30 mouse cellular contexts compared by ENCODE assay signal in the genomic region with DNA sequence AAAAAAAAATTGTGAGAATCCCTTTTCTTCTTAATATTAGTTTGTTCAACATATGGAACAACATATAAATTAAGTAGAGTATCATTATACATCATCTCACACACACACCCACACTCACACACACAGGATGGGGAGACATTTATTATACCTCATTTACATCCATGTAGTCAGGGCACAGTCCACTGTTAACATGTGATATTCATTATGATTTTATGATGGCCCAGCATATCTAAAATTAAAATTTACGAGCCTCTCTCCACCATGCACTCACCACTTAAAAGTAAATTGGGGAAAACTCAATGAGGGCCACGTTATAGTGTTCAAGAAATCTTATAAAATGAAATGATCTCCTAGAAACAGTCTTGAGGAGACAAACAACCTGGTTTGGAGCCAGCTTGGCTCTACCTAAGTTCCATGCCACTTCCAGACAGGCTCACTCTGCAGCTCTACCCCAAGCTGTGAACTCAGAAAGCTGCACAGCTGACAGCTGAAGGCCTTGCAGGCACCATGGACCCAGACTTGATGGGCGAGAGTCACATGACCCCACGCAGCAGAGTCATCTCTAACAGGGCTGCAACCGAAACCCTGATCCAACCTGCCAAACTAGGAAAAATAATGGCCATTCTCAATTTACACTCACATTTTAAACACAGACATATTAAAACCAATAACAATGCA. TPM values are rescaled to one million over a fixed set of nuclear protein-coding genes. Genes with fewer than 3 reads are reported as not detected.
A peak's percentile ranks its signal among the peaks of the same experiment; 100 is the strongest.
DNase-seq lines count a peak whose midpoint lies in the region; ATAC-seq and TF ChIP-seq lines count a peak whose summit lies in the region.
"Had no signal": no experiment of that assay in that cellular context is flagged by ENCODE, and none has a peak within 500 bp of the region (broad histone marks: within the 10 kb centered on the region; RNA-seq: fewer than 3 reads in every experiment).

No protein-coding gene starts in this region.

- TF ChIP-seq POLR2A in myocyte (IDR thresholded peaks at IDR 0.05; ENCODE audit: insufficient read length, low read depth): no peak

- no peak overlapping the region for H3K4me2 ChIP-seq in midbrain, embryonic 11.5 days
- H3K4me2 ChIP-seq in midbrain, embryonic 15.5 days: no peak overlapping the region
- no peak overlapping the region for H3K4me2 ChIP-seq in embryonic facial prominence, embryonic 13.5 days
- no peak overlapping the region; the same call in 1 of the 2 replicates for H3K4me2 ChIP-seq in limb, embryonic 11.5 days (ENCODE audit: low read depth, severe bottlenecking)
- no peak overlapping the region for H3K4me2 ChIP-seq in myocyte (ENCODE audit: low read depth)
- H3K4me2 ChIP-seq: forebrain, embryonic 12.5 days; hindbrain, embryonic 15.5 days had no signal

- 91% methylated on average over 5 of the region's 5 CpGs for WGBS in midbrain, embryonic 11.5 days
- 89% methylated on average over 5 of the region's 5 CpGs for WGBS in midbrain, embryonic 15.5 days
- WGBS in embryonic facial prominence, embryonic 13.5 days: 61% methylated on average over 5 of the region's 5 CpGs
- WGBS in limb, embryonic 11.5 days: 35% methylated on average over 5 of the region's 5 CpGs

- no peak overlapping the region for H3K27ac ChIP-seq in midbrain, embryonic 11.5 days (ENCODE audit: low read depth, low read length)
- no peak overlapping the region for H3K27ac ChIP-seq in midbrain, embryonic 15.5 days
- peak overlapping the region; percentile 55 for H3K27ac ChIP-seq in embryonic facial prominence, embryonic 13.5 days
- H3K27ac ChIP-seq in limb, embryonic 11.5 days (replicated peaks; ENCODE audit: low read depth, low read length): peak overlapping the region; percentile 65; the same call in 1 of the 2 replicates
- H3K27ac ChIP-seq: forebrain, embryonic 12.5 days; hindbrain, embryonic 10.5 days; hindbrain, embryonic 15.5 days; liver, embryonic 14.5 days; macrophage had no signal

- H3K9me3 ChIP-seq in midbrain, embryonic 11.5 days (ENCODE audit: control insufficient read depth, low read length): no peaks in the 10 kb centered on the region
- H3K9me3 ChIP-seq in midbrain, embryonic 15.5 days: no peaks in the 10 kb centered on the region
- no peaks in the 10 kb centered on the region for H3K9me3 ChIP-seq in embryonic facial prominence, embryonic 13.5 days
- no peaks in the 10 kb centered on the region; the same call in 1 of the 2 replicates for H3K9me3 ChIP-seq in limb, embryonic 11.5 days (ENCODE audit: control insufficient read depth, low read length)
- H3K9me3 ChIP-seq: forebrain, embryonic 12.5 days; heart, embryonic 12.5 days; hindbrain, embryonic 15.5 days had no signal

- no peak overlapping the region for H3ac ChIP-seq in myocyte (ENCODE audit: control insufficient read depth, insufficient read length)

- DNase-seq in midbrain, embryonic 11.5 days (ENCODE audit: low spot score, missing footprints): peak; percentile 19
- DNase-seq in limb, embryonic 11.5 days (ENCODE audit: low spot score): peak; percentile 44
- no peak for DNase-seq in right cerebral cortex, adult 2 months (ENCODE audit: low spot score in 2 of 2)
- DNase-seq in thymus, postnatal 36 days: no peak
- DNase-seq: adrenal gland, adult 2 months; B cell, adult 2 months; cerebellum, adult 8-10 months; cerebellum, postnatal 25 days; forebrain, postnatal 0 days; gastrocnemius, postnatal 10 days; heart, postnatal 10 days; kidney, adult 18-20 months; kidney, postnatal 36 days; layer of hippocampus, postnatal 36 days; liver; lung, adult 2 months; lung, postnatal 10 days; midbrain, embryonic 14.5 days; thymus, postnatal 25 days had no signal

- no peak overlapping the region for H3K9ac ChIP-seq in midbrain, embryonic 11.5 days (ENCODE audit: low read length)
- no peak overlapping the region for H3K9ac ChIP-seq in midbrain, embryonic 15.5 days
- no peak overlapping the region for H3K9ac ChIP-seq in embryonic facial prominence, embryonic 13.5 days
- no peak overlapping the region for H3K9ac ChIP-seq in limb, embryonic 11.5 days (ENCODE audit: low read length)
- H3K9ac ChIP-seq: forebrain, embryonic 12.5 days; forebrain, postnatal 0 days; heart, embryonic 12.5 days; hindbrain, embryonic 15.5 days; liver, embryonic 14.5 days had no signal

- H3K79me2 ChIP-seq in myocyte (ENCODE audit: control insufficient read depth, insufficient read depth): peaks cover 8% of the 10 kb centered on the region

- H3K4me1 ChIP-seq in midbrain, embryonic 11.5 days (ENCODE audit: control insufficient read depth, insufficient read depth, low read length): no peaks in the 10 kb centered on the region; the same call in 1 of the 2 replicates
- H3K4me1 ChIP-seq in midbrain, embryonic 15.5 days: peaks cover 2% of the 10 kb centered on the region; the same call in 1 of the 2 replicates
- peaks cover 27% of the 10 kb centered on the region for H3K4me1 ChIP-seq in embryonic facial prominence, embryonic 13.5 days
- peaks cover 27% of the 10 kb centered on the region for H3K4me1 ChIP-seq in limb, embryonic 11.5 days (ENCODE audit: control insufficient read depth, insufficient read depth, low read length)

- ATAC-seq in midbrain, embryonic 11.5 days (ENCODE audit: low FRiP score): no peak
- ATAC-seq in midbrain, embryonic 15.5 days (replicated peaks): no peak
- ATAC-seq in embryonic facial prominence, embryonic 13.5 days (ENCODE audit: insufficient number of reproducible peaks, insufficient read depth, low FRiP score, low TSS enrichment, low read depth): peak; percentile 79; the same call in 1 of the 2 replicates
- peak; percentile 53; the same call in 1 of the 2 replicates for ATAC-seq in limb, embryonic 11.5 days (ENCODE audit: insufficient number of reproducible peaks, low FRiP score, low TSS enrichment, low read depth)
- ATAC-seq: activated CD4-positive, CD25-positive, alpha-beta regulatory T cell, adult 4 months; forebrain, postnatal 0 days; inflammation-experienced regulatory T-cells, adult 6 months had no signal

- H3K4me3 ChIP-seq in midbrain, embryonic 11.5 days (ENCODE audit: low read depth, low read length): no peak overlapping the region
- H3K4me3 ChIP-seq in midbrain, embryonic 15.5 days: no peak overlapping the region
- H3K4me3 ChIP-seq in embryonic facial prominence, embryonic 13.5 days: no peak overlapping the region
- H3K4me3 ChIP-seq in limb, embryonic 11.5 days (ENCODE audit: low read depth, low read length): no peak overlapping the region
- no peak overlapping the region for H3K4me3 ChIP-seq in myocyte
- H3K4me3 ChIP-seq: forebrain, embryonic 12.5 days; heart, embryonic 12.5 days; hindbrain, embryonic 10.5 days; hindbrain, embryonic 15.5 days had no signal

- H3K36me3 ChIP-seq in midbrain, embryonic 11.5 days (ENCODE audit: control insufficient read depth, insufficient read depth, low read length): no peaks in the 10 kb centered on the region
- H3K36me3 ChIP-seq in midbrain, embryonic 15.5 days (replicated peaks): no peaks in the 10 kb centered on the region
- peaks cover 13% of the 10 kb centered on the region for H3K36me3 ChIP-seq in embryonic facial prominence, embryonic 13.5 days
- H3K36me3 ChIP-seq in limb, embryonic 11.5 days (ENCODE audit: control insufficient read depth, insufficient read depth, low read length): 0 out of 2 replicates have a peak, but pooled peaks cover 3% of the 10 kb centered on the region
- H3K36me3 ChIP-seq in myocyte (ENCODE audit: control insufficient read depth, insufficient read depth): peaks cover 9% of the 10 kb centered on the region
- H3K36me3 ChIP-seq: hindbrain, embryonic 15.5 days had no signal

- no peaks in the 10 kb centered on the region for H3K27me3 ChIP-seq in midbrain, embryonic 11.5 days (ENCODE audit: control insufficient read depth, insufficient read depth, low read length)
- no peaks in the 10 kb centered on the region for H3K27me3 ChIP-seq in midbrain, embryonic 15.5 days (replicated peaks)
- H3K27me3 ChIP-seq in embryonic facial prominence, embryonic 13.5 days: no peaks in the 10 kb centered on the region
- H3K27me3 ChIP-seq in limb, embryonic 11.5 days (ENCODE audit: control insufficient read depth, insufficient read depth, low read length): no peaks in the 10 kb centered on the region
- H3K27me3 ChIP-seq in myocyte (ENCODE audit: control insufficient read depth, insufficient read depth, insufficient read length): no peaks in the 10 kb centered on the region
- H3K27me3 ChIP-seq: forebrain, embryonic 12.5 days; heart, embryonic 12.5 days; hindbrain, embryonic 15.5 days had no signal

TF ChIP-seq in myocyte, 11 proteins besides CTCF, POLR2A, EP300 and RAD21:
- TF ChIP-seq USF1 (IDR thresholded peaks at IDR 0.05; ENCODE audit: low read depth): peak; percentile 64
- no peak for TF ChIP-seq TCF3 (IDR thresholded peaks at IDR 0.05; ENCODE audit: insufficient read length, low read depth)
- TF ChIP-seq E2F4 (IDR thresholded peaks at IDR 0.05; ENCODE audit: insufficient read depth): no peak
- no peak for TF ChIP-seq TCF12 (IDR thresholded peaks at IDR 0.05; ENCODE audit: insufficient read depth, poor library complexity, severe bottlenecking)
- TF ChIP-seq MYOG (IDR thresholded peaks at IDR 0.05; ENCODE audit: control insufficient read depth in 1 of 3, insufficient read depth in 1 of 3, insufficient read length in 2 of 3, low read depth in 2 of 3): peak in 1 of 3 experiments; percentile 29
- peak in 1 of 3 experiments; percentile 50 for TF ChIP-seq MYOD1 (IDR thresholded peaks at IDR 0.05; ENCODE audit: control insufficient read depth in 1 of 3, insufficient read length in 2 of 3, low read depth in 2 of 3)

RNA-seq across cellular contexts. Expression of a gene that starts 57.7 kb away (rescaled TPM):
- polyA plus RNA-seq in midbrain, embryonic 11.5 days (2014; fragmentation: Nextera tagmentation; extraction: Ambion mirVana): 8.8 and 9.3 TPM in 2 replicates
- 9.6 and 9.9 TPM in 2 replicates for polyA plus RNA-seq in midbrain, embryonic 15.5 days (2015; fragmentation: Nextera tagmentation; extraction: Ambion mirVana)
- polyA plus RNA-seq in embryonic facial prominence, embryonic 13.5 days (2015; fragmentation: Nextera tagmentation; extraction: Ambion mirVana): 17.2 and 20.4 TPM in 2 replicates
- 19.3 and 20.1 TPM in 2 replicates for polyA plus RNA-seq in limb, embryonic 11.5 days (2014; fragmentation: Nextera tagmentation; extraction: Ambion mirVana)
- 23.5 TPM for polyA plus RNA-seq in myocyte (2012; fragmentation: generic; extraction: Trizol)

Comparison
In these comparisons a context has a peak if more than half of its experiments do, and no peak if none do; other contexts are left out.
1. ATAC-seq: peak in embryonic facial prominence, embryonic 13.5 days (single experiment) and limb, embryonic 11.5 days (single experiment); none in midbrain, embryonic 11.5 days (single experiment) and midbrain, embryonic 15.5 days (single experiment).
2. DNase-seq: peak in midbrain, embryonic 11.5 days (single experiment) and limb, embryonic 11.5 days (single experiment); none in right cerebral cortex, adult 2 months (0 of 2) and thymus, postnatal 36 days (0 of 2).
3. H3K27ac ChIP-seq: peak in embryonic facial prominence, embryonic 13.5 days (single experiment) and limb, embryonic 11.5 days (single experiment); none in midbrain, embryonic 11.5 days (single experiment) and midbrain, embryonic 15.5 days (single experiment).